Mouse (Mus musculus) MEL (cell line): ENCODE results near the gene Arhgef3. TPM values are rescaled to one million over a fixed set of nuclear protein-coding genes. Genes with fewer than 3 reads are reported as not detected.

Experiments used
- DNase-seq: peaks from one replicate; pipeline ENCODE4 v3.0.0; 2011; ENCODE audit warnings: low read depth, low spot score
- H3K27ac ChIP-seq: 2 replicates; pipeline ENCODE4 v1.5.1; 2012; ENCODE audit warnings: low read depth, mild to moderate bottlenecking, control low read depth, low read length, moderate library complexity; ENCODE audit not compliant: control insufficient read depth
- H3K27me3 ChIP-seq, 2 experiments: fragments of 150-350 bp in 1 of 2; sonication (generic) in 1 of 2; 2 replicates each; pipeline ENCODE4 v1.6.1; 2012; ENCODE audit warnings: low read length in 2 of 2, mild to moderate bottlenecking in 2 of 2, improper control_type of control experiment in 1 of 2, moderate library complexity in 1 of 2; ENCODE audit not compliant: insufficient read depth in 2 of 2, control insufficient read depth in 1 of 2
- H3K36me3 ChIP-seq, 2 experiments: 2 replicates each; pipeline ENCODE4 v1.6.1; 2012 to 2014; ENCODE audit warnings: low read length in 2 of 2, improper control_type of control experiment in 1 of 2, inconsistent platforms in 1 of 2, mild to moderate bottlenecking in 1 of 2; ENCODE audit not compliant: insufficient read depth in 2 of 2, control insufficient read depth in 1 of 2
- H3K4me1 ChIP-seq, 2 experiments: fragments of 150-350 bp in 1 of 2; sonication (generic) in 1 of 2; 2 replicates each; pipeline ENCODE4 v1.6.1; 2012; ENCODE audit warnings: low read length in 2 of 2, improper control_type of control experiment in 1 of 2, mild to moderate bottlenecking in 1 of 2; ENCODE audit not compliant: insufficient read depth in 2 of 2, control insufficient read depth in 1 of 2
- H3K4me3 ChIP-seq, 2 experiments: fragments of 150-350 bp in 1 of 2; sonication (generic) in 1 of 2; 2 replicates each; pipeline ENCODE4 v1.5.1; 2012; ENCODE audit warnings: low read depth in 2 of 2, low read length in 2 of 2, mild to moderate bottlenecking in 2 of 2, moderate library complexity in 2 of 2, control low read depth in 1 of 2, improper control_type of control experiment in 1 of 2; ENCODE audit not compliant: control insufficient read depth in 1 of 2, insufficient read depth in 1 of 2
- H3K79me2 ChIP-seq: 2 replicates; pipeline ENCODE4 v1.6.1; 2012; ENCODE audit warnings: mild to moderate bottlenecking, low read length, moderate library complexity; ENCODE audit not compliant: control insufficient read depth, poor library complexity, insufficient read depth
- H3K9ac ChIP-seq: 2 replicates; pipeline ENCODE4 v1.6.1; 2012; ENCODE audit warnings: low read depth, mild to moderate bottlenecking, control low read depth, low read length, moderate library complexity; ENCODE audit not compliant: control insufficient read depth, poor library complexity, severe bottlenecking
- H3K9me3 ChIP-seq: fragments of 150-350 bp; sonication (generic); replicated peaks from 2 replicates; pipeline ENCODE4 v1.6.1; 2012; ENCODE audit warnings: mild to moderate bottlenecking, low read length, improper control_type of control experiment, moderate library complexity; ENCODE audit not compliant: insufficient read depth
- CHD1 ChIP-seq: IDR thresholded peaks from 2 replicates; pipeline ENCODE4 v1.6.1; 2012; ENCODE audit warnings: low read depth, mild to moderate bottlenecking, inconsistent platforms, low read length, improper control_type of control experiment
- CHD2 ChIP-seq: IDR thresholded peaks from 2 replicates; pipeline ENCODE4 v1.6.1; 2011; ENCODE audit warnings: low read length, improper control_type of control experiment
- CTCF ChIP-seq, 3 experiments: IDR thresholded peaks in 2 of 3; conservative IDR thresholded peaks in 1 of 3; 2 replicates each; pipeline ENCODE4 v1.5.1; 2011 to 2012; ENCODE audit warnings: low read length in 3 of 3, low read depth in 2 of 3, mild to moderate bottlenecking in 2 of 3, improper control_type of control experiment in 1 of 3, inconsistent platforms in 1 of 3, mixed read lengths in 1 of 3, moderate library complexity in 1 of 3; ENCODE audit not compliant: control insufficient read depth in 1 of 3, insufficient read depth in 1 of 3, poor library complexity in 1 of 3, severe bottlenecking in 1 of 3
- E2F4 ChIP-seq: IDR thresholded peaks from 2 replicates; pipeline ENCODE4 v1.6.1; 2011; ENCODE audit warnings: low read depth, low read length, improper control_type of control experiment, borderline replicate concordance
- EP300 ChIP-seq, 2 experiments: IDR thresholded peaks; 2 replicates each; pipeline ENCODE4 v1.6.1; 2011; ENCODE audit warnings: improper control_type of control experiment in 2 of 2, low read length in 2 of 2, low read depth in 1 of 2, mild to moderate bottlenecking in 1 of 2
- JUND ChIP-seq: IDR thresholded peaks from 2 replicates; pipeline ENCODE4 v1.6.1; 2011; ENCODE audit warnings: low read depth, mild to moderate bottlenecking, improper control_type of control experiment, low read length
- KAT2A ChIP-seq: conservative IDR thresholded peaks from 2 replicates; pipeline ENCODE4 v1.6.1; 2012; ENCODE audit warnings: low read depth, low read length, improper control_type of control experiment, inconsistent platforms
- MAFK ChIP-seq: IDR thresholded peaks from 2 replicates; pipeline ENCODE4 v1.6.1; 2011; ENCODE audit warnings: low read depth, mild to moderate bottlenecking, low read length, improper control_type of control experiment, borderline replicate concordance
- MAX ChIP-seq: IDR thresholded peaks from 2 replicates; pipeline ENCODE4 v1.6.1; 2011; ENCODE audit warnings: low read length, improper control_type of control experiment
- MEF2A ChIP-seq: IDR thresholded peaks from 2 replicates; pipeline ENCODE4 v1.6.1; 2014; ENCODE audit warnings: low read depth, mild to moderate bottlenecking, inconsistent platforms, low read length, improper control_type of control experiment; ENCODE audit not compliant: poor library complexity, insufficient replicate concordance, severe bottlenecking; ENCODE audit errors: extremely low read depth
- MXI1 ChIP-seq: IDR thresholded peaks from 2 replicates; pipeline ENCODE4 v1.6.1; 2011; ENCODE audit warnings: mild to moderate bottlenecking, low read depth, low read length, improper control_type of control experiment
- MYB ChIP-seq: IDR thresholded peaks from 2 replicates; pipeline ENCODE4 v1.6.1; 2011; ENCODE audit warnings: mild to moderate bottlenecking, low read depth, low read length, improper control_type of control experiment
- POLR2AphosphoS5 ChIP-seq: IDR thresholded peaks from 2 replicates; pipeline ENCODE4 v1.6.1; 2012; ENCODE audit warnings: low read depth, borderline replicate concordance, mild to moderate bottlenecking, inconsistent platforms, low read length, moderate library complexity, mixed read lengths
- RAD21 ChIP-seq: IDR thresholded peaks from 2 replicates; pipeline ENCODE4 v1.6.1; 2011; ENCODE audit warnings: mild to moderate bottlenecking, low read depth, low read length, improper control_type of control experiment
- RCOR1 ChIP-seq: IDR thresholded peaks from 2 replicates; pipeline ENCODE4 v1.6.1; 2012; ENCODE audit warnings: low read depth, mild to moderate bottlenecking, inconsistent platforms, low read length, improper control_type of control experiment
- SIN3A ChIP-seq: IDR thresholded peaks from 2 replicates; pipeline ENCODE4 v1.6.1; 2012; ENCODE audit warnings: low read length, improper control_type of control experiment, inconsistent platforms
- SMC3 ChIP-seq: IDR thresholded peaks from 2 replicates; pipeline ENCODE4 v1.6.1; 2011; ENCODE audit warnings: low read depth, low read length, improper control_type of control experiment
- TBP ChIP-seq: IDR thresholded peaks from 2 replicates; pipeline ENCODE4 v1.8.0; 2011; ENCODE audit warnings: low read depth, low read length, improper control_type of control experiment
- ZC3H11A ChIP-seq: IDR thresholded peaks from 2 replicates; pipeline ENCODE4 v1.6.1; 2012; ENCODE audit warnings: low read depth, mild to moderate bottlenecking, inconsistent platforms, low read length, improper control_type of control experiment
- ZKSCAN1 ChIP-seq: IDR thresholded peaks from 2 replicates; pipeline ENCODE4 v1.6.1; 2012; ENCODE audit warnings: low read depth, mild to moderate bottlenecking, inconsistent platforms, low read length, improper control_type of control experiment, moderate library complexity
- ZNF384 ChIP-seq: IDR thresholded peaks from 2 replicates; pipeline ENCODE4 v1.6.1; 2012; ENCODE audit warnings: low read depth, mild to moderate bottlenecking, inconsistent platforms, low read length, improper control_type of control experiment
- polyA plus RNA-seq, 2 experiments: library from polyadenylated mRNA; stranded (reverse) in 1 of 2; unstranded in 1 of 2; fragments of >175 nt in 1 of 2; fragments of >200 nt in 1 of 2; gene quantifications; 2 replicates each; pipeline versions ENCODE4 v1.2.1 to v1.2.4; 2012; ENCODE audit warnings: low replicate concordance in 2 of 2, low read depth in 1 of 2; ENCODE audit not compliant: insufficient read length in 2 of 2, insufficient read depth in 1 of 2, missing spikeins in 1 of 2
- total RNA-seq: library from RNA; depleted of rRNA; stranded (reverse); fragments of 300-350 nt; gene quantifications from 2 replicates; pipeline ENCODE4 v1.2.3, GENCODE M21; 2012

The Arhgef3 gene
- total and polyA plus RNA-seq, 3 experiments = 2.1 to 2.7 TPM; not detected in 1

DNA sequence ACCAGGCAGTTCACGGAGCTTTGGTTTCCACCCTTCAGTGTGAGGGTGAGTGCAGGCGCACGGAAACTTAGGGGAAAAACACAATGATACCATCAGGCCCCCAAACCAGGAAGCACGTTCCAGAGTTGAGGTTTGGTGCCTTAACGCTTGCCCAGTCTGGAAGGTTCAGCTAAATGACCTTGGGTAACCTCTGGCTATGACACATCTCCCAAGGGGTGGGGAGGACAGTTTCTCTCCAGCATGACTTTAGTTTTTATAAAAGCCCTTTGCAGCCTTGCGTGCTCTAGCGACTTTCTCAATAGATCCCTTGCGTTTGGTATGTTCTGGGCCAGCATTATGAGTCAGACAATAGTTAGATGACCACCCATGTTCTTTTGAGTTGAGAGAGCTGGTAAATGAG is 8.8 kb downstream of the Arhgef3 start:
- no peaks in the 10 kb centered on the region for H3K79me2 ChIP-seq
- H3K4me1 ChIP-seq = no peaks in the 10 kb centered on the region
- H3K27ac ChIP-seq = no peak overlapping the region
- no peaks in the 10 kb centered on the region for H3K36me3 ChIP-seq
- no peaks in the 10 kb centered on the region for H3K9me3 ChIP-seq
- 0 out of 4 replicates have a peak, but pooled peaks cover 0 to 1% of the 10 kb centered on the region in 2 experiments for H3K27me3 ChIP-seq
- DNase-seq = no peak
- H3K9ac ChIP-seq = no peak overlapping the region
- TF ChIP-seq RAD21 = no peak
- TF ChIP-seq MAX = no peak
- TF ChIP-seq MAFK = no peak
- TF ChIP-seq JUND = no peak
- TF ChIP-seq ZNF384 = no peak
- TF ChIP-seq SMC3 = no peak
- TF ChIP-seq ZC3H11A = no peak
- no peak for TF ChIP-seq MYB
- TF ChIP-seq, all 39 proteins: peak for 0
- no peak overlapping the region for H3K4me3 ChIP-seq

- H3K4me3 ChIP-seq = no peak overlapping the region
- no peak for DNase-seq
- no peaks in the 10 kb centered on the region for H3K4me1 ChIP-seq
- H3K27ac ChIP-seq = no peak overlapping the region
- no peaks in the 10 kb centered on the region for H3K36me3 ChIP-seq
- H3K79me2 ChIP-seq = no peaks in the 10 kb centered on the region
- H3K27me3 ChIP-seq = no peaks in the 10 kb centered on the region
- H3K9ac ChIP-seq = no peak overlapping the region
- no peaks in the 10 kb centered on the region for H3K9me3 ChIP-seq
- TF ChIP-seq EP300 (IDR thresholded peaks at IDR 0.05; ENCODE audit: low read depth in 1 of 2, low read length in 2 of 2) = no peak
- TF ChIP-seq SIN3A = no peak
- no peak for TF ChIP-seq E2F4
- TF ChIP-seq TBP = no peak
- no peak for TF ChIP-seq KAT2A
- TF ChIP-seq ZNF384 = no peak
- no peak for TF ChIP-seq RAD21
- TF ChIP-seq POLR2AphosphoS5 = no peak
- no peak for TF ChIP-seq ZC3H11A
- no peak for TF ChIP-seq ZKSCAN1
- no peak for TF ChIP-seq CTCF (IDR thresholded peaks at IDR 0.05 in 2 of 3, conservative IDR thresholded peaks at IDR 0.05 in 1 of 3; ENCODE audit: control insufficient read depth in 1 of 3, insufficient read depth in 1 of 3, low read depth in 2 of 3, low read length in 3 of 3, poor library complexity in 1 of 3, severe bottlenecking in 1 of 3)
- no peak for TF ChIP-seq MEF2A
- TF ChIP-seq MXI1 = no peak
- no peak for TF ChIP-seq RCOR1
- TF ChIP-seq JUND = no peak
- TF ChIP-seq CHD2 = no peak
- TF ChIP-seq CHD1 = no peak
- no peak for TF ChIP-seq MAFK
These were observed 15.3 kb downstream of the Arhgef3 start for GRCm38 (mm10) chr14:27130031-27130430.
